Mouse (Mus musculus) MEL (cell line): ENCODE measurements around the gene Creb5. TPM values are rescaled to one million over a fixed set of nuclear protein-coding genes. Genes with fewer than 3 reads are reported as not detected.

Experiments used
- DNase-seq: peaks from one replicate; pipeline ENCODE4 v3.0.0; 2011; ENCODE audit warnings: low read depth, low spot score
- H3K27ac ChIP-seq: 2 replicates; pipeline ENCODE4 v1.5.1; 2012; ENCODE audit warnings: low read depth, mild to moderate bottlenecking, control low read depth, low read length, moderate library complexity; ENCODE audit not compliant: control insufficient read depth
- H3K27me3 ChIP-seq, 2 experiments: fragments of 150-350 bp in 1 of 2; sonication (generic) in 1 of 2; 2 replicates each; pipeline ENCODE4 v1.6.1; 2012; ENCODE audit warnings: low read length in 2 of 2, mild to moderate bottlenecking in 2 of 2, improper control_type of control experiment in 1 of 2, moderate library complexity in 1 of 2; ENCODE audit not compliant: insufficient read depth in 2 of 2, control insufficient read depth in 1 of 2
- H3K36me3 ChIP-seq, 2 experiments: 2 replicates each; pipeline ENCODE4 v1.6.1; 2012 to 2014; ENCODE audit warnings: low read length in 2 of 2, improper control_type of control experiment in 1 of 2, inconsistent platforms in 1 of 2, mild to moderate bottlenecking in 1 of 2; ENCODE audit not compliant: insufficient read depth in 2 of 2, control insufficient read depth in 1 of 2
- H3K4me1 ChIP-seq, 2 experiments: fragments of 150-350 bp in 1 of 2; sonication (generic) in 1 of 2; 2 replicates each; pipeline ENCODE4 v1.6.1; 2012; ENCODE audit warnings: low read length in 2 of 2, improper control_type of control experiment in 1 of 2, mild to moderate bottlenecking in 1 of 2; ENCODE audit not compliant: insufficient read depth in 2 of 2, control insufficient read depth in 1 of 2
- H3K4me3 ChIP-seq, 2 experiments: fragments of 150-350 bp in 1 of 2; sonication (generic) in 1 of 2; 2 replicates each; pipeline ENCODE4 v1.5.1; 2012; ENCODE audit warnings: low read depth in 2 of 2, low read length in 2 of 2, mild to moderate bottlenecking in 2 of 2, moderate library complexity in 2 of 2, control low read depth in 1 of 2, improper control_type of control experiment in 1 of 2; ENCODE audit not compliant: control insufficient read depth in 1 of 2, insufficient read depth in 1 of 2
- H3K79me2 ChIP-seq: 2 replicates; pipeline ENCODE4 v1.6.1; 2012; ENCODE audit warnings: mild to moderate bottlenecking, low read length, moderate library complexity; ENCODE audit not compliant: control insufficient read depth, poor library complexity, insufficient read depth
- H3K9ac ChIP-seq: 2 replicates; pipeline ENCODE4 v1.6.1; 2012; ENCODE audit warnings: low read depth, mild to moderate bottlenecking, control low read depth, low read length, moderate library complexity; ENCODE audit not compliant: control insufficient read depth, poor library complexity, severe bottlenecking
- H3K9me3 ChIP-seq: fragments of 150-350 bp; sonication (generic); replicated peaks from 2 replicates; pipeline ENCODE4 v1.6.1; 2012; ENCODE audit warnings: mild to moderate bottlenecking, low read length, improper control_type of control experiment, moderate library complexity; ENCODE audit not compliant: insufficient read depth
- BHLHE40 ChIP-seq: IDR thresholded peaks from 2 replicates; pipeline ENCODE4 v1.6.1; 2012; ENCODE audit warnings: low read depth, mild to moderate bottlenecking, inconsistent platforms, low read length, improper control_type of control experiment, borderline replicate concordance
- CHD2 ChIP-seq: IDR thresholded peaks from 2 replicates; pipeline ENCODE4 v1.6.1; 2011; ENCODE audit warnings: low read length, improper control_type of control experiment
- CTCF ChIP-seq, 3 experiments: IDR thresholded peaks in 2 of 3; conservative IDR thresholded peaks in 1 of 3; 2 replicates each; pipeline ENCODE4 v1.5.1; 2011 to 2012; ENCODE audit warnings: low read length in 3 of 3, low read depth in 2 of 3, mild to moderate bottlenecking in 2 of 3, improper control_type of control experiment in 1 of 3, inconsistent platforms in 1 of 3, mixed read lengths in 1 of 3, moderate library complexity in 1 of 3; ENCODE audit not compliant: control insufficient read depth in 1 of 3, insufficient read depth in 1 of 3, poor library complexity in 1 of 3, severe bottlenecking in 1 of 3
- E2F4 ChIP-seq: IDR thresholded peaks from 2 replicates; pipeline ENCODE4 v1.6.1; 2011; ENCODE audit warnings: low read depth, low read length, improper control_type of control experiment, borderline replicate concordance
- ELF1 ChIP-seq: IDR thresholded peaks from 2 replicates; pipeline ENCODE4 v1.6.1; 2014; ENCODE audit warnings: low read depth, mild to moderate bottlenecking, inconsistent platforms, low read length, improper control_type of control experiment, moderate library complexity
- EP300 ChIP-seq, 2 experiments: IDR thresholded peaks; 2 replicates each; pipeline ENCODE4 v1.6.1; 2011; ENCODE audit warnings: improper control_type of control experiment in 2 of 2, low read length in 2 of 2, low read depth in 1 of 2, mild to moderate bottlenecking in 1 of 2
- ETS1 ChIP-seq: IDR thresholded peaks from 2 replicates; pipeline ENCODE4 v1.6.1; 2012; ENCODE audit warnings: low read depth, mild to moderate bottlenecking, inconsistent platforms, low read length, improper control_type of control experiment, moderate library complexity
- GABPA ChIP-seq: IDR thresholded peaks from 2 replicates; pipeline ENCODE4 v1.6.1; 2012; ENCODE audit warnings: low read depth, mild to moderate bottlenecking, inconsistent platforms, low read length, improper control_type of control experiment, moderate library complexity
- GATA1 ChIP-seq: IDR thresholded peaks from 2 replicates; pipeline ENCODE4 v1.6.1; 2011; ENCODE audit warnings: low read depth, low read length, improper control_type of control experiment
- KAT2A ChIP-seq: conservative IDR thresholded peaks from 2 replicates; pipeline ENCODE4 v1.6.1; 2012; ENCODE audit warnings: low read depth, low read length, improper control_type of control experiment, inconsistent platforms
- MAFK ChIP-seq: IDR thresholded peaks from 2 replicates; pipeline ENCODE4 v1.6.1; 2011; ENCODE audit warnings: low read depth, mild to moderate bottlenecking, low read length, improper control_type of control experiment, borderline replicate concordance
- MYC ChIP-seq: IDR thresholded peaks from 2 replicates; pipeline ENCODE4 v1.6.1; 2011; ENCODE audit warnings: low read depth, mild to moderate bottlenecking, low read length, improper control_type of control experiment, moderate library complexity
- NELFE ChIP-seq: IDR thresholded peaks from 2 replicates; pipeline ENCODE4 v1.6.1; 2011; ENCODE audit warnings: low read depth, low read length, improper control_type of control experiment
- NRF1 ChIP-seq: IDR thresholded peaks from 2 replicates; pipeline ENCODE4 v1.6.1; 2014; ENCODE audit warnings: low read depth, mild to moderate bottlenecking, inconsistent platforms, low read length, improper control_type of control experiment, moderate library complexity; ENCODE audit not compliant: poor library complexity, insufficient read depth, severe bottlenecking
- POLR2A ChIP-seq, 2 experiments: IDR thresholded peaks; 2 replicates each; pipeline ENCODE4 v1.6.1; 2011 to 2012; ENCODE audit warnings: low read length in 2 of 2, mild to moderate bottlenecking in 2 of 2, control low read depth in 1 of 2, improper control_type of control experiment in 1 of 2, low read depth in 1 of 2, moderate library complexity in 1 of 2; ENCODE audit not compliant: control insufficient read depth in 1 of 2, insufficient read depth in 1 of 2, poor library complexity in 1 of 2
- POLR2AphosphoS5 ChIP-seq: IDR thresholded peaks from 2 replicates; pipeline ENCODE4 v1.6.1; 2012; ENCODE audit warnings: low read depth, borderline replicate concordance, mild to moderate bottlenecking, inconsistent platforms, low read length, moderate library complexity, mixed read lengths
- RCOR1 ChIP-seq: IDR thresholded peaks from 2 replicates; pipeline ENCODE4 v1.6.1; 2012; ENCODE audit warnings: low read depth, mild to moderate bottlenecking, inconsistent platforms, low read length, improper control_type of control experiment
- TAL1 ChIP-seq: IDR thresholded peaks from 2 replicates; pipeline ENCODE4 v1.6.1; 2012; ENCODE audit warnings: mild to moderate bottlenecking, inconsistent platforms, low read length, moderate library complexity, mixed read lengths
- TBP ChIP-seq: IDR thresholded peaks from 2 replicates; pipeline ENCODE4 v1.8.0; 2011; ENCODE audit warnings: low read depth, low read length, improper control_type of control experiment
- USF1 ChIP-seq: IDR thresholded peaks from 2 replicates; pipeline ENCODE4 v1.6.1; 2014; ENCODE audit warnings: low read depth, mild to moderate bottlenecking, inconsistent platforms, low read length, improper control_type of control experiment, moderate library complexity
- ZC3H11A ChIP-seq: IDR thresholded peaks from 2 replicates; pipeline ENCODE4 v1.6.1; 2012; ENCODE audit warnings: low read depth, mild to moderate bottlenecking, inconsistent platforms, low read length, improper control_type of control experiment
- ZMIZ1 ChIP-seq: IDR thresholded peaks from 2 replicates; pipeline ENCODE4 v1.6.1; 2012; ENCODE audit warnings: low read depth, mild to moderate bottlenecking, inconsistent platforms, low read length, improper control_type of control experiment, moderate library complexity
- ZNF384 ChIP-seq: IDR thresholded peaks from 2 replicates; pipeline ENCODE4 v1.6.1; 2012; ENCODE audit warnings: low read depth, mild to moderate bottlenecking, inconsistent platforms, low read length, improper control_type of control experiment
- polyA plus RNA-seq, 2 experiments: library from polyadenylated mRNA; stranded (reverse) in 1 of 2; unstranded in 1 of 2; fragments of >175 nt in 1 of 2; fragments of >200 nt in 1 of 2; gene quantifications; 2 replicates each; pipeline versions ENCODE4 v1.2.1 to v1.2.4; 2012; ENCODE audit warnings: low replicate concordance in 2 of 2, low read depth in 1 of 2; ENCODE audit not compliant: insufficient read length in 2 of 2, insufficient read depth in 1 of 2, missing spikeins in 1 of 2
- total RNA-seq: library from RNA; depleted of rRNA; stranded (reverse); fragments of 300-350 nt; gene quantifications from 2 replicates; pipeline ENCODE4 v1.2.3, GENCODE M21; 2012

The Creb5 gene
- total and polyA plus RNA-seq, 3 experiments = not detected

GRCm38 (mm10) chr6:53469703-53470102 is 182.6 kb downstream of the Creb5 start:
- no peaks in the 10 kb centered on the region for H3K79me2 ChIP-seq

DNA sequence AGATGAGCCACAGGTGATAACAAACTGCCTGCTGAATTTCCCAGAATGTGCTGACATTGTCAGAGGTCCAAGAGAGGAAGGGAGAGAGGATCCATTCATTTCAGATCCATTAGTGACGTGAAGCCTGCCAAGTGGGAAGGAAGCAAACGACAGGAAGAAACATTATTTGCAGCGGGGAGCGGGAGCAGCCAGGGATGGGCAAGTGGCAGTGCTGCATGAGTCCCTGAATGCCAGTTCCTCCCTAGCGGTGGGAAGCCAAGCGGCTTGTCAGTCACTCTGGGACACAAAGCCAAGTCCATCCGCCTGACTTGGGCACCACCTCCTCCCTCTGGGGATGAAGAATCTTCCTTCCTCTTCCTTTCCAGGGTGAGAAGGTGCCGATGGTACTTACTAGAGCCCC is 183.5 kb downstream of the Creb5 start:
- H3K9ac ChIP-seq = no peak overlapping the region
- H3K4me1 ChIP-seq = no peaks in the 10 kb centered on the region
- no peak overlapping the region for H3K4me3 ChIP-seq
- no peaks in the 10 kb centered on the region for H3K9me3 ChIP-seq
- no peaks in the 10 kb centered on the region for H3K36me3 ChIP-seq
- DNase-seq = no peak
- no peaks in the 10 kb centered on the region for H3K79me2 ChIP-seq
- H3K27ac ChIP-seq = no peak overlapping the region
- TF ChIP-seq E2F4 (no peak), POLR2AphosphoS5 (no peak), BHLHE40 (no peak), POLR2A (IDR thresholded peaks at IDR 0.05; ENCODE audit: control insufficient read depth in 1 of 2, insufficient read depth in 1 of 2, low read depth in 1 of 2, low read length in 2 of 2, poor library complexity in 1 of 2) (no peak), NELFE (no peak), TBP (no peak), CTCF (IDR thresholded peaks at IDR 0.05 in 2 of 3, conservative IDR thresholded peaks at IDR 0.05 in 1 of 3; ENCODE audit: control insufficient read depth in 1 of 3, insufficient read depth in 1 of 3, low read depth in 2 of 3, low read length in 3 of 3, poor library complexity in 1 of 3, severe bottlenecking in 1 of 3) (no peak)
- H3K27me3 ChIP-seq = no peaks in the 10 kb centered on the region

More at GRCm38 (mm10) chr6:53469703-53470102, 182.6 kb downstream of the Creb5 start:
- Histone ChIP-seq H3K9ac (no peak overlapping the region), H3K9me3 (no peaks in the 10 kb centered on the region), H3K4me3 (no peak overlapping the region), H3K27ac (no peak overlapping the region), H3K4me1 (no peaks in the 10 kb centered on the region), H3K27me3 (no peaks in the 10 kb centered on the region), H3K36me3 (no peaks in the 10 kb centered on the region)
- DNase-seq = no peak
- TF ChIP-seq TBP = no peak
- no peak for TF ChIP-seq MAFK
- TF ChIP-seq KAT2A = no peak
- TF ChIP-seq CHD2 = no peak
- TF ChIP-seq EP300 (IDR thresholded peaks at IDR 0.05; ENCODE audit: low read depth in 1 of 2, low read length in 2 of 2) = no peak
- TF ChIP-seq ZNF384 = no peak
- no peak for TF ChIP-seq GABPA
- TF ChIP-seq RCOR1 = no peak
- TF ChIP-seq ZMIZ1 = no peak
- no peak for TF ChIP-seq MYC
- TF ChIP-seq GATA1 = no peak
- no peak for TF ChIP-seq ZC3H11A
- TF ChIP-seq ELF1 = no peak
- TF ChIP-seq NRF1 = no peak
- no peak for TF ChIP-seq TAL1
- TF ChIP-seq ETS1 = no peak
- no peak for TF ChIP-seq USF1
- no peak for TF ChIP-seq CTCF (IDR thresholded peaks at IDR 0.05 in 2 of 3, conservative IDR thresholded peaks at IDR 0.05 in 1 of 3; ENCODE audit: control insufficient read depth in 1 of 3, insufficient read depth in 1 of 3, low read depth in 2 of 3, low read length in 3 of 3, poor library complexity in 1 of 3, severe bottlenecking in 1 of 3)
